Mouse (Mus musculus): ENCODE measurements at regions not wholly inside any gene's neighbourhood (a gene's known extent, or its start where the extent isn't known, plus 50 kb on each side); places are given as distances from the start of the nearest gene placed in this dataset.

DNA sequence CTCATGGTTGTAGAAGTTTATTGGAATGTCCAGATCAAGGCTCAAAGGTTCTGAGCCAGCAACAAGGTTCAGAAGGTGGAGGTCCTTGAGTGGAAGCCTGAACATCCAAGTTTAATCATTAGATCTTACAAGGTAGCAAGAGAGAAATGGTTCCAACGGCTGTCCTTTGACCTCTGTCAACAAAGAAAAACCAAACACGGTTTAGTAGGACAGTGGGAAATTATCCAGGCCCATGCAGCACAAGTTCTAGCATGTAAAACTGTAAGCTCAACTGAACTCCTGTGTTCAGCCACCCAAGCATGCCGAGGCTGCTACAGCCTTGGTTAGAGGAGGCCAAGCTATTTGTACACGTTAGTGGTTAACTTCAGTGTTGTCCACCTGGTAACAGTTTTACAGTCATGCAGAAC lies 77.1 kb upstream of the Gm34302 start:
- no peak for ATAC-seq (replicated peaks in 1 of 2; ENCODE audit: insufficient read depth in 1 of 2, low FRiP score in 2 of 2, low TSS enrichment in 1 of 2, low read depth in 1 of 2, poor library complexity in 2 of 2, severe bottlenecking in 2 of 2)

DNA sequence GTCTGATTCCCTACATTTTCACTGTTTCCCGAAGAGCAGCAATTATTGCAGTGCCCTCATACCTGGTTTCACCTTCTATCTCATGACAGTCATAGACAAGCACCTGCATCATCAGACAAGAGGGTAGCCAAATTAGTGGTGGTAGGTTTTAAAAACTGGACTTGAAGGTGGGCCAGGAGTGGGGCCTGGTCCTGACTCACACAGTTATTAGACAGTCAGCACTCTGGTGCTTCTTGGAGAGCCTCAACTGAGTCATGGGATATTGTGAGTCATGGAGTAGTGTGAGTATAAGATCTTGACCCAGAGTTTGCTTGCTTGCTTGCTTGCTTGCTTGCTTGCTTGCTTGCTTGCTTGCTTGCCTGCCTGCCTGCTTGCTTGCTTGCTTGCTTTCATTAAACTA lies 73.1 kb upstream of the Gm34302 start:
- no peak for ATAC-seq (replicated peaks in 1 of 2; ENCODE audit: insufficient read depth in 1 of 2, low FRiP score in 2 of 2, low TSS enrichment in 1 of 2, low read depth in 1 of 2, poor library complexity in 2 of 2, severe bottlenecking in 2 of 2)

DNA sequence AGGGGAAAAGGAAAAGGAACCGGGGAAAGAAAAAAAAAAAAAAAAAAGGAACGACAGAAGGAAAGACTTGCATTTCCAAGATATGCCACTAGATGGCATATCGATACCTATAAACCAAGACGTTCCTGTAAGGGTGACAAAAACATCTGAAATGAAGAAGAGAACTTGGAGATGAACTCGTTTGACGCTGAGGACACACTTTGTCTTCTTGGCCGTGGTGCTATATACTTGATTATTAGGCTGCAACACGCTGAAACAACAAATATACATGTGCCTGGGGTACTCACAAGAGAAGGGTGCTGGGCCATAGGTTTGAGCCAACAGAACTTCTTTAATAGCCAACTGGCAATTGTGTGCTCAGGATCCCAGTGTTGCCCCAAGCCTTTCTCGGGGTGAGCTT lies 71.2 kb upstream of the Gm34302 start:
- peak in 1 of 2 experiments; percentile 56; a peak in 1 of 4 replicates for ATAC-seq (replicated peaks in 1 of 2; ENCODE audit: insufficient read depth in 1 of 2, low FRiP score in 2 of 2, low TSS enrichment in 1 of 2, low read depth in 1 of 2, poor library complexity in 2 of 2, severe bottlenecking in 2 of 2)

DNA sequence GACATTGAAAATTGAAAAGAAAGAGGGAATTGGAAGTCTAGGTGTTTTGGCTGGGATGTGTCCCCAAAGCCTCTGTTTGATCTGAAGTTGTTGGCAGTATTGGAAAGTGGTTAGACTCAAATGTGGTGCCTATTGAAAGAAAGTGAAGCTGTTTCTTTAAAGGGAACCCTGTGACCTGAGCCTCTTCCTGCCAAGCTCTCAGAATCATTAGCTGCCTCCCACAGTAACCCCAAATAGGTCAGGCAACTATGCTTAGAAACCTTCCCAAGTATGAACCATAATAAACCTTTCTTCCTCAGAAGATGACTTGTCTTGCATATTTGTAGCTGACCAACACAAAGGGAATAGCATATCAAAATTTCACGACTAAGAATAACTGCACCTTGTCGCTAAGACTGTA lies 69.7 kb upstream of the Gm34302 start:
- ATAC-seq (replicated peaks in 1 of 2; ENCODE audit: insufficient read depth in 1 of 2, low FRiP score in 2 of 2, low TSS enrichment in 1 of 2, low read depth in 1 of 2, poor library complexity in 2 of 2, severe bottlenecking in 2 of 2) = no peak

DNA sequence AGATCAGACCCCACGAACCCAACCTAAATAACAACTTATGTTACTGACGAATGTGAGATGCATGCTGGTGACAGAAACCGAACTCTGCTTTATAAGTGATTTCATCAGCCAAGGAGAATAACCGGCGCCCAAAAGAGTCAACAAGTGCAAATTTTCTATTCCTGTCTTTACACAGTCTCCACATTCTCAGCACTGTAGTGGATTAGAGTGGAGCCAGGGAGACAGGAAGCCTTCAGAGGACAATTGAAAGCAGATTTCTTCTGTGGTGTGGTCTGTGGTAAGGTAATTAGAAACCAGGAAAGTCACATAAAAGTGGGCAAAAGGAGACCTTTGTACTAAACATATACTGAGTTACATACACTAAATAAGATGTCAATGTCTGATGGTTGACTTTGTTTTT lies 68.0 kb upstream of the Gm34302 start:
- ATAC-seq (replicated peaks in 1 of 2; ENCODE audit: insufficient read depth in 1 of 2, low FRiP score in 2 of 2, low TSS enrichment in 1 of 2, low read depth in 1 of 2, poor library complexity in 2 of 2, severe bottlenecking in 2 of 2) = no peak

DNA sequence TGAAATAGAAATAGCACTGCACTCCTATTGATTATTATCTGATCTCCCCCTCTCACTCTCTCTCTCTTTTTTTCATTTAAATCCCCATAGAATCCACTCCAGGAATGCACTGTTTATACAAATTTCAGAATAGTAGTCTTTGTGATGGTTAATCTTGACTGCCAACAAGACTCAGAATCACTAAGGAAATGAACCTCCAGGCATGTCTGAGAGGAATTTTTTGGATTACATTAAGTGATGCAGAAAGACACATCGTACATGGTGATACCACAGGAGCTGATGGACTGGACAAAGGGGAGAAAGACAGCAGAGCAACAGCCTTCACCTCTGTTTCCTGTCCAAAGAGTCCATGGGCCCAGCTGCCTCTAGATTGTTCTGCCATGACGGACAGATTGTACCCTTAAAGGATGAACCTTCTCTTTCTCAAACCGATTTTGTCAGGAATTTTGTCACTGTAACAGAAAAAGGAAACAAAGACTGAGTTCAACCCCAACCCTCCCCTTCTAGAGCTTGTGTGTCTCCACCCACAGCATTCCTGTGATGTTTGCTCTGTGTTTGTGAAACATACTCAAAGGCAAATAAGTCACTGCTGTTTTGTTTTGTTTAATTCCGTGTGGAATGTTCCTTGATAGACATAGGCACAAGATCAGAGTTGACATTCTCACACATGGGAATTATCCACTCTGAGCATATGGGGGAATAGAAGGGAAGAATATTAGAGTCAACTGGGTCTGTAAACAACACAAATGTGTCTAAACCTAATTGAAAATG lies 59.1 kb upstream of the Gm34302 start:
- no peak for ATAC-seq (replicated peaks in 1 of 2; ENCODE audit: insufficient read depth in 1 of 2, low FRiP score in 2 of 2, low TSS enrichment in 1 of 2, low read depth in 1 of 2, poor library complexity in 2 of 2, severe bottlenecking in 2 of 2)

DNA sequence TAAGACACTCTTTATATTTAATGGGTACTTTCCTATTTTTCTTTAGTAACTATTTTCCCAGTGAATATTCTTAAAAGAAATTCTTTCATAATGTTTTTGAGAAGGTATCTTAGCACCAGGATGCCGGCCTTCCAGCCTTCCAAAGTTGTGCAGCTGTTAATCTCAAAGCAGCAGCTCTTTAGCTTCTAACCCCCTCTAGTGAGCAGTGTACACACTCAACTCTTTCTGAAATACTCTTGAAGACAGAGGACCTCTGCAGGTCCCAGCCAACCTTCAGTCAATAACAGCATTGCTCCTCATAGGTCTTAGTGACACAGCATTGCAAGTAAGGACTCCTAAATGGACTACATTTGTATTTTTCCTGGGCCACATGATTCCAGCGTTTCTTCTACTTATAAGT lies 55.2 kb upstream of the Gm34302 start:
- no peak for ATAC-seq (replicated peaks in 1 of 2; ENCODE audit: insufficient read depth in 1 of 2, low FRiP score in 2 of 2, low TSS enrichment in 1 of 2, low read depth in 1 of 2, poor library complexity in 2 of 2, severe bottlenecking in 2 of 2)

DNA sequence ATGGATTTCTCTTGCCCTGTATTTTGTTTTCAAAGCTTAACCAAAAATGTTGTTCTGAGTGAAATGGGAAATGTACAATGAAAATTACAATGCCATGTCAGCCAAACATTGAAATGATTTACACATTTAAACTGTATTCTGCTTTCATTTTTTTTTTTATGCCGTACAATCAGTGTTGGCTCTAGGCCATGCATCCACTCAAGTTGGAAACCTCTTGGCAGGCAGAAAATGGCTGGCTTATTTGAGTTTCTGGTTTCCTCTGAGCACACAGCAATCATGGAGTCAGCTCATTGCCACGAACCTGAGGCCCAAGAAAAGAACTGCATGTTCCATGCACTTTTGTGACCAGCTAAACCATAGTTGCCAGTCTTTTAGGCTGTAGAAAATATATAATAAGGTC lies 50.5 kb upstream of the Gm34302 start:
- no peak for ATAC-seq (replicated peaks in 1 of 2; ENCODE audit: insufficient read depth in 1 of 2, low FRiP score in 2 of 2, low TSS enrichment in 1 of 2, low read depth in 1 of 2, poor library complexity in 2 of 2, severe bottlenecking in 2 of 2)

Data from hematopoietic stem cell, adult 5-6 weeks (primary cell).